Comparison of ENCODE assay signal across 9 mouse cellular contexts in the genomic region with DNA sequence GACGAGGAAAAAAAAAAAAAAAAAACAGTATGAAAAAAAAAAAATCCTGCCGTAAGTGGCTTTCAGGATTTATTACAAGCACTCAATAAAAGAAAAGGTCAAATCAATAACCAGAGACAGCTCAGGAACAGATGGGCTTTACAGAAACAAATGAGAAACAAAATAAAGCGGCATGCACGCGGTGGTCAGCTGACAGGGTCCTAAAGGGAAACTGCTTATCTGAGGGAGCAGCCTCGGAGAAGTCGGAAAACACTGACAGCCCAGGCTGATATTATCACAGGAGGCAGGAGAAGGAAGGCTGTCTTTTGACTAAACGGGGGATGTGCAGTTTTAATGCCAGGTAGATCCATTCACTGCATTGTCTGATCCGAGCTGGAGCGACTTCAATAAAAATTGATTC.
DNase-seq lines count a peak whose midpoint lies in the region; ATAC-seq lines count a peak whose summit lies in the region.
"Had no signal": no experiment of that assay in that cellular context is flagged by ENCODE, and none has a peak within 500 bp of the region (broad histone marks: within the 10 kb centered on the region; RNA-seq: fewer than 3 reads in every experiment).

No protein-coding gene starts in this region.

- no peak overlapping the region for H3K9ac ChIP-seq in midbrain, embryonic 11.5 days (ENCODE audit: low read length)

- H3K9me3 ChIP-seq in midbrain, embryonic 11.5 days (ENCODE audit: control insufficient read depth, low read length): no peaks in the 10 kb centered on the region
- H3K9me3 ChIP-seq in midbrain, embryonic 10.5 days (replicated peaks): peaks cover 5% of the 10 kb centered on the region; the same call in 1 of the 2 replicates

- H3K4me3 ChIP-seq in midbrain, embryonic 11.5 days (ENCODE audit: low read depth, low read length): no peak overlapping the region; the same call in 1 of the 2 replicates
- H3K4me3 ChIP-seq in midbrain, embryonic 10.5 days: no peak overlapping the region; the same call in 1 of the 2 replicates

- peak; percentile 32 for DNase-seq in embryo, embryonic 10 days (ENCODE audit: low spot score)
- no peak for DNase-seq in embryo, embryonic 9.5 days (ENCODE audit: extremely low spot score)
- no peak for DNase-seq in midbrain, embryonic 11.5 days (ENCODE audit: low spot score, missing footprints)
- DNase-seq in midbrain, embryonic 10.5 days (ENCODE audit: low spot score): no peak
- peak; percentile 25 for DNase-seq in lung, postnatal 10 days
- DNase-seq in right cerebral cortex, postnatal 4 days: no peak
- no peak for DNase-seq in right cerebral cortex, postnatal 14 days
- DNase-seq: kidney, postnatal 25 days had no signal

- peak overlapping the region; percentile 25; the same call in 1 of the 2 replicates for H3K4me2 ChIP-seq in midbrain, embryonic 11.5 days

- H3K4me1 ChIP-seq in midbrain, embryonic 11.5 days (ENCODE audit: control insufficient read depth, insufficient read depth, low read length): no peaks in the 10 kb centered on the region
- peaks cover 9% of the 10 kb centered on the region; the same call in 1 of the 2 replicates for H3K4me1 ChIP-seq in midbrain, embryonic 10.5 days

- peak; percentile 75; the same call in 1 of the 2 replicates for ATAC-seq in midbrain, embryonic 11.5 days (ENCODE audit: low FRiP score)
- no peak for ATAC-seq in activated CD4-positive, CD25-positive, alpha-beta regulatory T cell, adult 4 months

- H3K36me3 ChIP-seq in midbrain, embryonic 11.5 days (ENCODE audit: control insufficient read depth, insufficient read depth, low read length): peaks cover 19% of the 10 kb centered on the region
- H3K36me3 ChIP-seq in midbrain, embryonic 10.5 days: peaks cover 67% of the 10 kb centered on the region

- no peak overlapping the region for H3K27ac ChIP-seq in midbrain, embryonic 11.5 days (ENCODE audit: low read depth, low read length)
- no peak overlapping the region for H3K27ac ChIP-seq in midbrain, embryonic 10.5 days (replicated peaks)

- 64% methylated on average over 10 of the region's 10 CpGs for WGBS in midbrain, embryonic 11.5 days
- WGBS in midbrain, embryonic 10.5 days: 74% methylated on average over 10 of the region's 10 CpGs

- H3K27me3 ChIP-seq in midbrain, embryonic 11.5 days (ENCODE audit: control insufficient read depth, insufficient read depth, low read length): no peaks in the 10 kb centered on the region
- no peaks in the 10 kb centered on the region for H3K27me3 ChIP-seq in midbrain, embryonic 10.5 days (ENCODE audit: low read depth, poor library complexity, severe bottlenecking)

Comparison
In these comparisons a context has a peak if more than half of its experiments do, and no peak if none do; other contexts are left out.
1. DNase-seq: peak in embryo, embryonic 10 days (single experiment) and lung, postnatal 10 days (single experiment); none in embryo, embryonic 9.5 days (single experiment), midbrain, embryonic 11.5 days (single experiment), midbrain, embryonic 10.5 days (single experiment), right cerebral cortex, postnatal 4 days (single experiment) and right cerebral cortex, postnatal 14 days (single experiment).